9 mouse cellular contexts compared by ENCODE assay signal in the genomic region with DNA sequence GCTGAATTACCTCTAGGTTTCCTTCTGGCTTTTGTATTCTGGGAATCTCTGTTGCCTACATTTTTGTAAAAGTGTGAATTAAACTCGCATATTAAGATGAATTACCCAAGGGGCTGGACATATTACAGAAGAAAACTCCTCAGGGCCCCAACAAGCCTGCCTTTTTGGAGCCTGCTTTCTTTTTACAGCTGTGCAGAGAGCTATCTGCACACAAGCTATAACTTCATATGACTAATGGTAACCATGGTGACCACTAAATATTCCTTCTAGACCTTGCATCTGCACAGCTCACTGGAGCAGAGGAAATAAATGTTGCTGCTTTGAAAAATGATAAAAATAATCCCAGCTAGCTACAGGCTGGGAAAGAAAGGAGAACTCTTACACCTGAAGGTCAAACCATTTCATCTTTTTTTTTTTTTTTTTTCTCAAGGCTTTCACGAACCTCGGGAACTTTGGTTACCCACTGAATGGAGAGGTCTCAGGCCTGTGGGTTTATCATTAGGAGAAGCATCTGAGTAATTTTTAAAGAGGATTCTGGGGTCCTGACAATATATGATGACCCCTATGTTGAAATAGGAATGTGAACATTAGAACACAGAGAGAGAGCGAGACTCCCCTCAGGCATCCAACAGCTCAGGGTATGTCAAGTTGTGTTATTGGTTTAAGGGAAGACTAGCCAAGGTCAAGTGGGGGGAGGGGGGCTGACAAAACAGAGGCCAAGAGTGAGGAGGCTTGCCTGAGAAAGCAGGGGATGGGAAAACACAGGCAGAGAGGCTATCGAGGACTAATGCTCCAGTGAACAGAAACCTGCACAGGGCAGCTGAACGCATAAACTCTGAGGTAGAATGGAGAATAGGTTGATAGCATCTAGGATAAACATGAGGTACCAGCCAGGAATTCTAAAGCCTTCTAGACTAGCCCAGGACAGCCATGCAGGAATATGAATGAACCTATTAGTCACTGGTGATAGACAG.
A peak's percentile ranks its signal among the peaks of the same experiment; 100 is the strongest.
DNase-seq lines count a peak whose midpoint lies in the region; ATAC-seq and TF ChIP-seq lines count a peak whose summit lies in the region.
"Had no signal": no experiment of that assay in that cellular context is flagged by ENCODE, and none has a peak within 500 bp of the region (broad histone marks: within the 10 kb centered on the region; RNA-seq: fewer than 3 reads in every experiment).

No protein-coding gene starts in this region.

- no peaks in the 10 kb centered on the region for H3K27me3 ChIP-seq in kidney, adult 2 months (replicated peaks; ENCODE audit: control insufficient read depth, insufficient read depth, low read length)
- H3K27me3 ChIP-seq in hindbrain, embryonic 12.5 days, result no peaks in the 10 kb centered on the region
- H3K27me3 ChIP-seq in midbrain, embryonic 16.5 days (ENCODE audit: control insufficient read depth, insufficient read depth, low read depth, low read length), result no peaks in the 10 kb centered on the region

- H3K4me1 ChIP-seq in kidney, adult 2 months (ENCODE audit: control insufficient read depth, insufficient read depth, low read length), result peaks cover 2% of the 10 kb centered on the region; the same call in 1 of the 2 replicates
- H3K4me1 ChIP-seq in hindbrain, embryonic 12.5 days, result peaks cover 4% of the 10 kb centered on the region
- peaks cover 11% of the 10 kb centered on the region for H3K4me1 ChIP-seq in midbrain, embryonic 16.5 days (ENCODE audit: control insufficient read depth, insufficient read depth, low read length)

- intact Hi-C loops in gastrocnemius, adult 2 months (cut with DNase I), result no loop called here

- peak overlapping the region; percentile 31 for H3K27ac ChIP-seq in kidney, adult 2 months (ENCODE audit: insufficient read depth, low read depth, low read length)
- peak overlapping the region; percentile 60; the same call in 1 of the 2 replicates for H3K27ac ChIP-seq in hindbrain, embryonic 12.5 days
- peak overlapping the region; percentile 79 for H3K27ac ChIP-seq in midbrain, embryonic 16.5 days (ENCODE audit: low read length)
- no peak overlapping the region for H3K27ac ChIP-seq in gastrocnemius, adult 2 months

- H3K4me3 ChIP-seq in kidney, adult 2 months (ENCODE audit: insufficient read depth, low read depth, low read length), result no peak overlapping the region
- H3K4me3 ChIP-seq in hindbrain, embryonic 12.5 days, result no peak overlapping the region
- no peak overlapping the region for H3K4me3 ChIP-seq in midbrain, embryonic 16.5 days (ENCODE audit: low read depth, low read length)
- H3K4me3 ChIP-seq in gastrocnemius, adult 2 months, result no peak overlapping the region

- WGBS in kidney, adult 2 months, result 34% methylated on average over 6 of the region's 6 CpGs
- WGBS in hindbrain, embryonic 12.5 days, result 59% methylated on average over 6 of the region's 6 CpGs
- 51% methylated on average over 6 of the region's 6 CpGs for WGBS in midbrain, embryonic 16.5 days

- H3K9me3 ChIP-seq in hindbrain, embryonic 12.5 days (replicated peaks), result no peaks in the 10 kb centered on the region
- no peaks in the 10 kb centered on the region for H3K9me3 ChIP-seq in midbrain, embryonic 16.5 days (replicated peaks; ENCODE audit: control insufficient read depth, low read length, poor library complexity, severe bottlenecking)

- H3K4me2 ChIP-seq in hindbrain, embryonic 12.5 days (replicated peaks), result no peak overlapping the region
- H3K4me2 ChIP-seq in midbrain, embryonic 16.5 days (ENCODE audit: low read length), result no peak overlapping the region

- DNase-seq in kidney, adult 2 months, result peak; percentile 34
- no peak for DNase-seq in kidney, adult 9 months
- DNase-seq in brain, adult 2 months (ENCODE audit: low read depth, low spot score), result peak; percentile 77
- no peak for DNase-seq in layer of hippocampus, postnatal 14 days (ENCODE audit: low spot score in 2 of 2)
- DNase-seq in gastrocnemius, adult 2 months, result no peak
- DNase-seq in spleen, postnatal 4 days (ENCODE audit: low spot score in 2 of 2), result no peak
- DNase-seq: cerebellum, adult 9-10 months had no signal

- no peak for TF ChIP-seq CTCF in kidney, adult 2 months (conservative IDR thresholded peaks at IDR 0.05; ENCODE audit: insufficient read depth, insufficient read length, low read depth, low read length)
- TF ChIP-seq CTCF in gastrocnemius, adult 2 months (IDR thresholded peaks at IDR 0.05), result no peak

- H3K36me3 ChIP-seq in kidney, adult 2 months (ENCODE audit: control insufficient read depth, insufficient read depth, low read length), result no peaks in the 10 kb centered on the region
- no peaks in the 10 kb centered on the region for H3K36me3 ChIP-seq in hindbrain, embryonic 12.5 days
- no peaks in the 10 kb centered on the region for H3K36me3 ChIP-seq in midbrain, embryonic 16.5 days (ENCODE audit: control insufficient read depth, insufficient read depth, low read length)

- ATAC-seq in hindbrain, embryonic 12.5 days (ENCODE audit: low FRiP score), result peak; percentile 38; the same call in 1 of the 2 replicates
- ATAC-seq in midbrain, embryonic 16.5 days, result peak; percentile 96

- no peak for TF ChIP-seq POLR2A in kidney, adult 2 months (IDR thresholded peaks at IDR 0.05; ENCODE audit: low read depth, low read length)

- H3K9ac ChIP-seq in hindbrain, embryonic 12.5 days, result no peak overlapping the region
- no peak overlapping the region for H3K9ac ChIP-seq in midbrain, embryonic 16.5 days (ENCODE audit: low read depth, low read length)

Comparison
In these comparisons a context has a peak if more than half of its experiments do, and no peak if none do; other contexts are left out.
1. DNase-seq: peak in kidney, adult 2 months (single experiment) and brain, adult 2 months (single experiment); none in kidney, adult 9 months (single experiment), layer of hippocampus, postnatal 14 days (0 of 2), gastrocnemius, adult 2 months (single experiment) and spleen, postnatal 4 days (0 of 2).